Mouse (Mus musculus): ENCODE data around the gene Ece2. TPM values are rescaled to one million over a fixed set of nuclear protein-coding genes. Genes with fewer than 3 reads are reported as not detected.
"Not testable (repeated sequence)": the region's sequence is repeated elsewhere in the genome, so short reads cannot be mapped to it uniquely, and the experiment has no call there.

Ece2 gene
- total RNA-seq, 2 experiments from 2014 or later, result 0.49 to 0.72 TPM

GRCm38 (mm10) chr16:20621991-20622685 is 7.5 kb upstream of the Ece2 start:
- peak; percentile 77 to 78 for DNase-seq

GRCm38 (mm10) chr16:20623211-20623610 is 6.4 kb upstream of the Ece2 start:
- DNase-seq, result no peak

DNA sequence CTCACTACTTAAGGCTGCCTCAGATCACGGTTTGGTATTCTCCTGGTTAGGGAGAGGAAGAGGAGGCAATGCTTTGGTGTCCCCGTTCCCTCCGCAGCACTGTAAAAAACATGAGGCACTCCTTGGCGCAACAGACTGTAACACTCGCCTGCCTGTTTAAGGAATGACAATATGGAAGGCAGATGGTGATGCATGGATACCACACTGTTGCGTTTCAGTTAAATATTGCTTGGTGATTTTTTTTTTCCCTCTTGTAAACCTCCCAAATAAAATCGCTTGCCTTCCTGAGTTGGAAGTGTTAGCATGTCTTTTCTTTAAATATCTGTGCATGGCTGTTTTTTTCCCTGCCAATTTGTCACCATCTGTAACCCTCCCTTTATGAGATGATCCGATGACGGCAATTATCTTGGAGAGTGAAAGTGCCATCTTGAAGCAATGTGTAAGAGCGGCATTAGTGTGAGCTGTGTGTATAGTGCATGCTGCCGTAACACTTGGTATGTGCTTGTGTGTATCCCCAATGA is 697 bp upstream of the Ece2 start:
- DNase-seq, result no peak

DNA sequence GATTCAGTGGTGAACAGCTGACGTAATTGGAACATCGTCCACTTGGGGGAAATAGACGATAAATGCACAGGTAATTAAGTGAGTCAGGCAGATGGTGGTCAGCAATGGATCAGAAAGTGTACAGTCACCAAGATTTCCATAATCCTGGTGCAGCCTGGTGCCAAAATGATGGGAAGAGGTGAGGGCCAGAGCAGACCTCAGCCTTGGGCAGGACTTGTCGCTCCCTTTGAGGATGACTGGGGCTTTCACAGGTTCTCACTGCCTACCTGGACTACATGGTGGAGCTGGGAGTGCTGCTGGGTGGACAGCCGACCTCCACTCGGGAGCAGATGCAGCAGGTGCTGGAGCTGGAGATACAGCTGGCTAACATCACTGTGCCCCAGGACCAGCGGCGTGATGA is 7.8 kb downstream of the Ece2 start:
- no peak for DNase-seq

DNA sequence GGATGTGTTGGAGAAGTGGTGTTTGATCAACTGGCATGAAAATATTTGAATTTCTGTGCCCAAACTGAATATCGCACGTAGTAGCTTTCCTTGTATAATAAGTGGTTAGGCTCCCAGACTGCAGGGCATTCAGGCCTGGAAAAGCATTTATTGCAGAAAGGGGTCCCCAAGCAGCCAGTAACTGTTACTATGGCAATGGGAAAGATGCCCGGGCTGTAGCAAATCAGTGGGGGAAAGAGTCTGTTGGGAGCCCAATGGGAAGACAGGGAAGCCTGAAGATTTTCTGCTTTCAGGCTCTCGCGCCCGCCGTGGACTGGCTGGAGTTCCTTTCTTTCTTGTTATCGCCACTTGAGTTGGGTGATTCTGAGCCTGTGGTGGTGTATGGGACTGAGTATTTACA is 8.7 kb downstream of the Ece2 start:
- no peak for DNase-seq

GRCm38 (mm10) chr16:20642161-20642560 is 12.5 kb downstream of the Ece2 start:
- DNase-seq, result peak; percentile 58 to 82

- DNase-seq, result no peak
These were observed 14.3 kb downstream of the Ece2 start for GRCm38 (mm10) chr16:20643911-20644310.

DNA sequence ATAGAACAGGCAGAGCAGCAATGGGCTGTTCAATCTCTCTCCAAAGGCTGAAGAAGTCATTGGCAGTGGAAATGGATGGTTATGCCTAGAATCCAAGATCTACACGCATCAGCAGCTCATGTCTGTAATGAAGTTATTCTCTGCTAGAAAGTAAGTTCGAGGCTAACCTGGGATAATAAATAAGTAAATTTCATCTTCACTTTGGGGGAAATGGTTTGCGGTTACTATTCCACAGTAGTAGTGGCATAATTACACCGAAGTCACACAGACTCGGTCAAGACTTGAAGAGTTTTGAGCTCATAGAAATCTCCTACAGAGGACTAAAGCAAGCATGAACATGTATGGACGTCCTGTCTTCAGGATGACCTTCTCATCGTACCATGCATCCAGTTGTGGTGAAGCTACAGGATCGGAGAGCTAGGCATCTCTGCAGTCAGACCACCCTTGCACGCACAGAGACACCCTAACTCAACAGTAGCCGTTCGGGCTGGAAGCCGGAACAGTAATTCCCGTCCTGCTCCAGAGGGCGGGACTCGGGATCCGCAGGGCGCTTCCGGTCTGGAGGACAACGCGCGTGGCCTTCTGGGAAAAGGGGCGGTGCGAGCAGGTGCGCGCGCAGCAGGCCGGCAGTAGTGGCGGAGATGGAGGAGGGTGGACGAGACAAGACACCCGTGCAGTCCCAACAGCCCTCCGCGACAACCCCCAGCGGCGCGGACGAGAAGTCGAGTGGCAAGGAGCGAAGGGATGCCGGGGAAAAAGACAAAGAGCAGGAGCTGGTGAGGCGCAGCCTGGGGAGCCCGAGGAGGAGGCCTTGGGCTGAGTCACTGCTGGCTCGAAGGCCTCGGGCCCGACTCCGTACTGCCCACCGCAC is 21.7 kb downstream of the Ece2 start, which contains the start of gene Psmd2:
Psmd2 (plus strand) TSS at position 577 of the 871 bp plus-strand sequence.
- DNase-seq, result peak; percentile 97 to 99

DNA sequence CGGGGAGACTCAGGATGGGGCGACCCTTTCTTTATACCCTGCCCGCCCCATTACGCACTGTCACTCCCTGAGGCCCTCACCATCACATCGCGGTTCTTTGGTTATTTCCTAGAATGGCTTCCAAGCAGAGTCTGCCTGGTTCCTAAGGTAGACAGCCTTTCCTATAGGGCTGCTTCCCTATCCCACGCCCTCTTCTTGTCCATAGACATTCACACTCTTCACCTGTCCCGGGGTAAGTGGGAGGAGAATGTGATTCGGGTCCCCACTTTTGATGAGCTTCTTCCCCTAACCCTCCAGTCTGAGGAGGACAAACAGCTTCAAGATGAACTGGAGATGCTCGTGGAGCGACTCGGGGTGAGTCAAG is 22.3 kb downstream of the Ece2 start:
- DNase-seq, result no peak

- DNase-seq, result no peak
These were observed 23.7 kb downstream of the Ece2 start for GRCm38 (mm10) chr16:20653315-20653714.

DNA sequence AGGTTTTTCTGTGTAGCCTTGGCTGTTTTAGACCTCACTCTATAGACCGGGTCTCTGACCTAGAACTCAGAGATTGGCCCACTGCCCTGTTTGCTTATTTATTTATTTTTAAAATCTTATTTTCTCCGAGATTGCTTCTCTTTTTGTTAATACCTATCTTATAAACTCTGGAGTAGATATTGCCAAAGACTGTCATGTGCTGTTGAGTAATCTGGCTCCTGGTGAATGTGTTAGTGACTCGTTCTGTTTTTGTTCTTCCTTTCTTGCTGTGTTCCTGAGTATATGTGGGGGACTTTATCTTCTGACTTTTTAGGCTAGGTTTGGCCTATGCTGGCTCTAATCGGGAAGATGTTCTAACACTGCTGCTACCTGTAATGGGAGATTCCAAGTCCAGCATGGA is 28.0 kb downstream of the Ece2 start:
- DNase-seq, result no peak

- not testable (repeated sequence) for DNase-seq
These were observed 38.4 kb downstream of the Ece2 start, which contains the start of gene Eif4g1 for GRCm38 (mm10) chr16:20668013-20668412. TSS of gene Eif4g1 (plus strand) at chr16:20668313.

DNA sequence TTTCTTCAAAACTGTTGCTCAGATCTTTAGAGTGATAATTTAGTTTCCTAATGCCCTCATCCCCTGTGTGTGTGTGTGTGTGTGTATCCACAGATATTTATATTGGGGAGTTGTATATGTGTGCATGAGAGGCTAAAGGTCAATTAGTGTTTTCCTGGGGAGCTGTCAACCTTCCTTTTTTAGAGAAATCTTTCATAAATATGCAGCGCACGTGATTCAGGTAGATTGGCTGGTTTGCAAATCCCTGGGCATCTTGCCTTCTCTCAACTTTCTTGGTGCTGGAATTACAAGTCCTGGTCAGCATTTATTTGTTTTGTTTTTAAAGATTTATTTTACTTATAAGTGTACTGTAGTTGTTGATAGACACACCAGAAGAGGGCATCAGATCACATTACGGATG is 40.7 kb downstream of the Ece2 start:
- no peak for DNase-seq

- no peak for DNase-seq
These were observed 42.3 kb downstream of the Ece2 start for GRCm38 (mm10) chr16:20671886-20672285.

DNA sequence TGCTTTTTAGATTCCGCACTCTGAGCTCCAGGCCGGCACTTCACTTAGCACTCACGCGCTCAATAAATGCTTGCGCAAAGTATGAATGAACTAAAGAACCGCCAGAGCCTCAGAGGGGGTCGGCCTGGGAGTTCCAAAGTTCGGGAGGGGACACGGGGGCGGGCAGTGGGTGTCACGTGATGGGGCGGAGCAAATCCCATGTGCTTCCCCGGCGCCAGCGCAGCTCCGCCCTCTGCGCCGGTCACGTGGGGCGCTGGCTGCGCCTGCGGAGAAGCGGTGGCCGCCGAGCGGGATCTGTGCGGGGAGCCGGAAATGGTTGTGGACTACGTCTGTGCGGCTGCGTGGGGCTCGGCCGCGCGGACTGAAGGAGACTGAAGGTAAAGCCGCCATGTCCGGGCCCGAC is 42.9 kb downstream of the Ece2 start:
- DNase-seq, result peak; percentile 97

DNA sequence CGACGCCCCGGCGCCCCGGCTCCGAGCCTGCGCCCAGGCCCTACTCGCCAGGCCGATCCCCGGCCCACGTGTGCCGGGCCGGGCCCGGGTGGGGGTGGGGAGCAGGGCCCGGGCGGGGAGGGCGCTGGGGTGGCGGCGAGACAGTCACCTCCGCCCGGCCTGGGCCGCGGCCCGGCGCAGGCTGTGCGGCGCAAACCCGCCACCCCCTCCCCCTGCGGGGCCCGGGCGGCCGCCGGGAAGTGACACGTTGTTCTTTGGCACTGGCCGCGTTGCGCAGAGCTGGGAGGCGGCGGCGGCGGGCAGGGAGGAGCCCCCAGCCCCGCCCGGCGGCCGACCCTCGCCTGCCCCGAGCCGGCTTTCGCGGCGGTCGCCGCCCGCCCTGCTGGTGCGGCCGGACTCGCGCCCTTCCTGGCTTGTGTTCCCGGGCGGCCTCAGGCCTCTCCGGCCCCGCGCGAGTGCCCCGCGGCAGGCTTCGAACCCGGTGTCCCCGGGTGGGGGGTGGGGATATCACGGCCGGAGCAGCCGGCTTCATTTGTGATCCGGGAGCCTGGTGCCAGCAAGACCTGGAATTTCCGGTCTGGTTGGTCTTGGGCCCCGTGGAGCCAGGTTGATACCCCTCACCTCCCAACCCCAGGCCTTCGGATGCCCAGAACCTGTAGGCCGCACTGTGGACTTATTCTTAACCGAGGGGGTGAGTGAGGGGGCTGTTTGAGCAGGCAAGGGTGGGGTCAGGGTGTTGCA is 43.5 kb downstream of the Ece2 start:
- DNase-seq, result peak; percentile 72 to 84

- peak; percentile 42 to 51 for DNase-seq
These were observed 44.2 kb downstream of the Ece2 start for GRCm38 (mm10) chr16:20673706-20674303.

GRCm38 (mm10) chr16:20675213-20675612 is 45.6 kb downstream of the Ece2 start:
- no peak for DNase-seq

- DNase-seq, result no peak
These were observed 47.1 kb downstream of the Ece2 start for GRCm38 (mm10) chr16:20676702-20677101.

DNA sequence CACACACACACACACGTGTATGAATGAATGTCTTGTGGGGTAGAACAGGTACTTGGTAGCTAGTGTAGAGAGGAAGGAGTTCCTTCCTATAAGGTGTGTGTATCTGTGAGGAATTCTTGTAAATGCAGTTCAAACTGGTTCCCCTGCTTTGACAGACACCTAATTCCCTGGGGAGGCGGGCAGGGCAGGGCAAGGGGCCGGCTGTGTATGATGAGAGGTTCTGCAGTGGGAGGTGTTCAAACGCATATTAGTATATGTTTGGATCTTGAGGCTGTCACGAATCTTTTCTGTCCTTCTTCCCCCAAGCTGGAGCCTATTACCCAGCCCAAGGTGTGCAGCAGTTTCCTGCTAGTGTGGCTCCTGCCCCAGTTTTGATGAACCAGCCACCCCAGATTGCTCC is 47.8 kb downstream of the Ece2 start:
- no peak for DNase-seq

DNA sequence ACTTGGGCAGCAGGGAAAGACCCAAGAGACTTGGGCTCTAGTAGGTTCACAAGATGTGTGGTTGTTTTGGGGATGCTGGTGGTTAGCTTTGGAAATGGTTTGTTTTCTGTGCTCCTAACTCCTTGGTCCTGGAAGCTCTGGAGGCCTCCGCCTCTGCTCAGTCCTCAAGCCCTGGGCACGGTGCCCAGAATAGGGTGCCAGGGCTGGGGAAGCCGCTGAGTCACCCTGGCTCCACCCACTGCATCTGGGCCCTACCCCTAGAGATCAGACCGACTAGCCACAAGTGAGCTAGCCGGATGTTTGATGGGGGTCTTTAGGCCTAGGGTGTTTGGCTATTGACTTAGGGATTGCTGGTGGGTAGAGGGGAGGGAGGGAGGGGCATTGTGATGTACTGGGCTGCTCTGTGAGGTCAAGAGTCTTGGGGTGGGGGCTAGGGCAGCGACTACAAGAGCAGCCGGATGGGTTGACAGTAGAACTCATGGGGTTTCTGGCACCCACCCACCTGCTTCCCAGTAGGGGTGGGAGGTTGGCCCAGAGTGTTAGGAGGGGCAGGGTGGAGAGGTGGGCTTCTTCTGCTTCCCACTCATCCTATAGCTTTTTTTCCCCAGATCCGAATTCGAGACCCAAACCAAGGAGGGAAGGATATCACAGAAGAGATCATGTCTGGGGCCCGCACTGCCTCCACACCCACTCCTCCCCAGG is 48.5 kb downstream of the Ece2 start:
- peak; percentile 87 to 92 for DNase-seq
